Mouse (Mus musculus): Measurements from ENCODE around the gene Mrtfa. TPM values are rescaled to one million over a fixed set of nuclear protein-coding genes. Genes with fewer than 3 reads are reported as not detected.
"Not testable (repeated sequence)": the region's sequence is repeated elsewhere in the genome, so short reads cannot be mapped to it uniquely, and the experiment has no call there.

The Mrtfa gene
- 10 to 100 TPM; 23.7 to 26.2 TPM for total RNA-seq (2021)
- long read RNA-seq, experiment 1, partial matches to known transcripts: 5 of 5 reads
- long read RNA-seq, experiment 1, other reads (novel, unspliced or antisense): 0 of 5 reads
- long read RNA-seq, experiment 2, partial matches to known transcripts: 0 of 2 reads
- long read RNA-seq, experiment 2, other reads (novel, unspliced or antisense): 2 of 2 reads

DNA sequence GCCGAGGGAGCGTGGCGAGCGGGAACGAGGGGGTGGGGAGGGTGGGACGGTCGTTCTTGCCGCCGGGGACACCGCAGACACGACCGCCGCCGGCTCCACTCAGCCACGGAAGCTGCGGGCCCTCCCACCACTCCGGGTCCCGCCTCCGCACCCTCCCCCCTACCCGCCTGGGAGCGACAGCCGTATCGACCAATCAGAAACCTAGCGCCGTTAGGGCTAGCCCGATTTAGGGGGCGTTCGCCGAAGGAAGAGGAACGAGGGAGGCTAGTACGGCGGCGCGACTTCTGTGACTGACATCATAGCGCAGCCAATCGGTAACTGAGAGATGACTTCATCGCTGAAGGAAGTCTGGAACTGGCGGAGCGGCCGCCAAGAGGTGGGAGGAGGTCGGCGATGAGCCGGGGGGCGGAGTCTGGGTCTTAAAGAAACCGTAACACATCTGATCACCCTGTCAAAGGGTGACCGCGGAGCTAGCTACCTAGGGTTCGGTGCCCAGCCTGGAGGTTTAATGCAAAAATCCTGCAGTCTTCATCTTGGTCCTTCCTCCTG, at the start of gene Mrtfa:
Gene Mrtfa (minus strand): TSS at position 128 of the 549 bp plus-strand sequence.
- peak; percentile 99 for DNase-seq

DNA sequence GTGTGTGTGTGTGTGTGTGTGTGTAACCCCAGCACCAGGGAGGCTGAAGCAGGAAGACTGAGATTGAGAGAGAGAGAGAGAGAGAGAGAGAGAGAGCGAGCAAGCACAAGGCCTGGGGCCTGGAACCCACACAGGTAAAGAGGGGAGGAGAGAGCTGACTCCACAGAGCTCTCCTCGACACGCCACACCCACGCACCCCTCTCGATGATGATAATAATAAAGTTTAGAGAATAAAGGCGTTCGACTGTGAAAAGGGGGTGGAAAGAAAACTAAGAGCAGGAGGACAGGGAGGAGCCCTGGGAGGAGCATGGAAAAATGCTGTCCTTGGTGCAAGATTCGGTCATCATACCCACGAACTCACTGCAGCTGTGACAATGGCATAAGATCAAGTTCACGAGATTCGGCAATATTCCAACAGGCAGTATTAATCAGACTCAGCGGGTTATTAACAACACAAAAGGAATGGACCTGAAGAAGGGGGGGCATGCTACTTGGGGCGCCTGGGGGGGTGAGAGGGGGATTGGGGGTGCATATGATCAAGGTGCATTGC, 49.3 kb upstream of the Mrtfa start:
- peak; percentile 42 for DNase-seq

DNA sequence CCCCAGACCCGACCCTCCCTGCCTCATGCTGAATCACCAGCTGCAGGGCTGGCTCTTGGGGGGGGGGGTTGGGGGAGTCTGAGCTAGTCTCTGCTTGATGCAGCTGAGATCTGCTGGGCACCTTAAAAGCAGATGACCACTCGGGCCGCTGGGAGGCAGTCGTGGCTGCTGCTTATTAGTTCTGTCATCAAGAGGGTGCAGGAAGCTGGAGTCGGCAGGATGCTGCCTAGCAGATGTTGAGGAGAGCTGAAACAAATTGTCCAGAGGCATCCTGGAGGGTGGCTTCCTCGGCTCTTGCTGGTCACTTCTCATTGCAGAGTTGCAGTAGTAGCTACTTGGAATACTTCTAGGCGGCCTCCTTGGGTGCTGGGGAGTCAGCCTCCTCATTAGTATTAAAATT, 48.7 kb upstream of the Mrtfa start:
- DNase-seq: peak; percentile 67

DNA sequence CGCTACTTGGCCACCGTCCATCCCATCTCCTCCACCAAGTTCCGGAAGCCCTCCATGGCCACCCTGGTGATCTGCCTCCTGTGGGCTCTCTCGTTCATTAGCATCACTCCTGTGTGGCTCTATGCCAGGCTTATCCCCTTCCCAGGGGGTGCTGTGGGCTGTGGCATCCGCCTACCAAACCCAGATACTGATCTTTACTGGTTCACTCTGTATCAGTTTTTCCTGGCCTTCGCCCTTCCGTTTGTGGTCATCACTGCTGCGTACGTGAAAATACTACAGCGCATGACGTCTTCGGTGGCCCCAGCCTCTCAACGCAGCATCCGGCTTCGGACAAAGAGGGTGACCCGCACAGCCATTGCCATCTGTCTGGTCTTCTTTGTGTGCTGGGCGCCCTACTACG, 46.9 kb upstream of the Mrtfa start:
- no peak for DNase-seq

DNA sequence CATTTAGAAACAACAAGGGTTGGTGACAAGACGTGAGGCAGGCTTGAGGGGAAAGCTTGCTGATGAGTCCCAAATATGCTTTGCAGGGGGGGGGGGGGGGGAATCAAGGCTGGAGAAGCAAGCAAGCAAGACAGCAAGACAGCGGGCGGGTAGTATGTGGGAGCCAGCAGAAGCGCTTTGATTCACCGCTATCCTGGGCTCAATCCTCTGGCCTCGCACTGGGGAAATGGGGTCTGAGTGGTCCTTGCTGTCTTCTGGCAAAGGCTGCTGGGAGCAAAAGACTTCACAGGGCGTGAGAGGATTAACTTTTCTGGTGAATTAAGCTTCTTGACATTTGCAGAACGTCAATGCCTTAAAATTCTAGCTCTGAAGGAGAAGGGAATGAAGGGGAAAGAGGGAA, 45.5 kb upstream of the Mrtfa start:
- DNase-seq: no peak

DNA sequence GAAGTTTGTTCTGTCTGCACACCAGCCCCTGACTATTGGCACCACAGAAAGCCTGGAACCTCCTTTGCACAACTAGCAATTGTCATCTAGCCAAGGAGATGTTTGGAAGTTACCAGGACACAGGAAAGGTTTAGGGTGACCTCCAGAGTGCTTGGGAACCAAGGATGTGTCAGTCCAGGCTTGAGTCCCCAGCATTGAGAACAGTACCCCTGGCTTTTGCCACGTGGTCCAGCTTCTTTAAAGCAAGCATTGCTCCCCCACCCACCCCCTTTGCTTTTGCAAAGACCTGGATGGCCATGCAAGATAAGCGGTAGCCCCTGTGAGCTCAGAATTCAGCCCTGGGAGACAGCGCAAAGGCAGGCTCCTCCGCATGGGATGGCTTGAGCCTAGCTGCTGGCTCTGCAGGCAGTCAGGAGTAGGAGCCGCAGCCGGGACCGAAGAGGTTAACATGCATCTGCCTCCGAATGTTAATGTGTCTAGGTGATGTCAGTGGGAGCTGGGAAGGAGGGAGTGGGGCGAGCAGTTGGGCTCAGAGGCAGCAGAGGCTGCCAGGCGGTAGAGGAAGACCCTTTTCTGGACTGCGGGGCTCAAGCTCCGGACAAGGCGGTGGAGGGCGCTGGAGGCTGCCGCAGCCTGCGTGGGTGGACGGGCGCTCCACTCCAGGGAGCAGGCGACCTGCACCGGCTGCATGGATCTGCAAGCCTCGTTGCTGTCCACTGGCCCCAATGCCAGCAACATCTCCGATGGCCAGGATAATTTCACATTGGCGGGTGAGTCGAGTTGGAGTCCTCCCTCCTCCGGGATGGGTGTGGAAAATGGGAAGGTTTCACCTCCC, 44.7 kb upstream of the Mrtfa start, which contains the start of gene Mchr1:
Gene Mchr1 (plus strand): TSS at position 414 of the 835 bp plus-strand sequence.
- DNase-seq: peak; percentile 58

DNA sequence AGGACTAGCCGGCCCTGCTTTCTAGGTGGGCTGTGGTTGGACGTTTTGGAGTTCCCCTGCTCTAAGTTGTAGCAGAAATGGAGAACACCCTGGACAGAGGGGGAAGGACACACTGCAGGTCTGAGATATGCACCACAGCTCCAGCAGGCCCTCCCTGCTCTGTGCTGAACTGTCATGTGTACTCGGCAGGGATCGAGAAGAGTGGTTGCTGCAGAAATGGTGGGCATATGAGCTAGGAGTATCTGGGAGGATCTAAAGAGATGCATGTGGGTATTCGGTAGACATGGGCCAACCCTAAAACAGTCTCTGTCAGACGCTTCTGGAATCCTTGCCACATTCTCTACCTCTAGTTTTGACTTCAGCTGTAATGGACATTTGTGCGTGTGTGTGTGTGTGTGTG, 40.8 kb upstream of the Mrtfa start:
- no peak for DNase-seq

DNA sequence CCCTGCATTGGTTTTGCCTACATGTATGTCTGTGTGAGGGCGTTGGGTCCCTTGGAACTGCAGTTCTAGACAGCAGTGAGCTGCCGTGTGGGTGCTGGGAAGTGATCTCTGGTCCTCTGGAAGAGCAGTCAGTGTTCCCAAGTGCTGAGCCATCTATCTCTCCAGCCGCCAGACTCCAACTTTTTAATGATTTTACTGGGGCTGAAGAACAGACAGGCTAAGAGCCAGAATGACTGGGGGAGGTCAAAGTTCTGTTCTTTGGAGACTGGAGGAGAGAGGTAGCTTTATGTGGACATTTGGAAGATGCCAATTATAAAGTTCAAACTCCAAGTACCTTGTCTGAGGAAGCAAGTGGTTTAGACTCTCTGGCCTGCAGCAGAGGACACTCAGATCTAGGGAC, 39.2 kb upstream of the Mrtfa start:
- no peak for DNase-seq

DNA sequence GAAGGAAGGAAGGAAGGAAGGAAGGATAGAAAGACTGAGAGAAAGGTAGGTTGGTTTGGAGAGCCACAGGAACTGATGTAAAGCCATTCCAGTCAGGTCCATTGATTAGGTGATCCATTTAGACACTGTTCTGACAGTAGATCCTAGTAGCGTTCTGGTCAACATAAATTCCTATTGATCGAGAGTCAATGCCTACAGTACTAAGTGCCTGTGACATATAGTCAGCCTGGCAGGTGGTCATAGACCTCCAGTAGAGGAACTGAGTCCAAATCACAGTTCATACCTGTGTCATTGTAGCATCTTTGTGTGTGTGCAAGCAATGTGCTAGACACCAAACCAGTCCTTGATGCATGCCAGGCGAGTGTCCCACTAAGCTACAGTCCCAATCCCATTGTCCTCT, 37.7 kb upstream of the Mrtfa start:
- DNase-seq: no peak

DNA sequence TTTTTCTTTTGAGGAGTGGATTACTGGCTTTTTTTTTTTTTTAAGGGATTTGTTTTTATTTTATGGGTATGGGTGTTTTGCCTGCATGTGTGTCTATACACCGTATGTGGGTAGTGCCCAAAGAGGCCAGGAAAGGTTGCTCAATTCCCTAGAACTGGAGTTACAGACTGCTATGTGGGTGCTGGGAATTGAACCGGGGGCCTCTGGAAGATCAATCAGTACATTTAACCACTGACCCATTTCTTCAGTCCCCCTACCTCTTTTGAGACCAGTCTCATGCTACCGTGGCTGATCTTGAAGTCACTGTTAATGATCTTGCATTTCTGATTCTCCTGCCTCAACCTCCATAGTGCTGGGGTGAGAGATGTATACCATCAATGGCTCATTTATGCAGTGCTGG, 36.7 kb upstream of the Mrtfa start:
- DNase-seq: no peak

DNA sequence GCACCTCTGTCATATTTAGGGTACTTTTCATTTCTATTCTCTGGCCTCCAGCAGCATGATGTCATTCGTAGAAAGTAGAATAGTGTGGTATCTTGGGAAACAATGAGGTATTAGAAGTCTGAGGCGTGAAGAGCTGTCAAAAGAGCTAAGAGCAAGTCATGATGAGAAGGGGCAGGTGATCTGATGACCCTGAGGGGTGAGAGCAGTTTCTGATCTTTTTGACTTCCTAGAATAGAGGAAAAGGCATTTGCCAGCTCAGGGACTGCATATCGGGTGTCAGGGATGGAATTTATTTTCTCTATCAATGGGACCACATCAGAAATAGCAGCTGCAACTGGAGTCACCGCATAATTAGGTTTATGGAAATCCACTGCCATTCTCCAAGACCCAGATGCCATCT, 36.2 kb upstream of the Mrtfa start:
- no peak for DNase-seq

DNA sequence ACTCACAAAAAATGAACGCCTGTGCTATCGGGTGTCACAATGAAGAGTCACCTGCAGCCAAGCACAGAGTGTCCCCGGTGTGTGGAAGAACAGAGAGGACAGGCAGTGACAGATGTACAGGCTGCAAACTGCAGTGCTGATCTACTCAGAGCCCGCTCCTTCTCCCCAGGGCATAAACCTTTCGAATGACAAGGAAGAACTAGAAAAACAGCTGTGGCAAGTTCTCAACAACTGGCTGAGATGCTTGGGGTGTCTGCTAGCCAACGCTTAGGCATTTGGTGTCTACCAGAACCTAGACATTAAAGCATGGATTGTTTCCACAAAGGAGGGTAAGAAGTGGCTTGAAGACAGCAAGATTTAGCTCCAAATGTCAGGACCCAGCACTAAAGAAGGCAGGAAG, 35.2 kb upstream of the Mrtfa start:
- no peak for DNase-seq

DNA sequence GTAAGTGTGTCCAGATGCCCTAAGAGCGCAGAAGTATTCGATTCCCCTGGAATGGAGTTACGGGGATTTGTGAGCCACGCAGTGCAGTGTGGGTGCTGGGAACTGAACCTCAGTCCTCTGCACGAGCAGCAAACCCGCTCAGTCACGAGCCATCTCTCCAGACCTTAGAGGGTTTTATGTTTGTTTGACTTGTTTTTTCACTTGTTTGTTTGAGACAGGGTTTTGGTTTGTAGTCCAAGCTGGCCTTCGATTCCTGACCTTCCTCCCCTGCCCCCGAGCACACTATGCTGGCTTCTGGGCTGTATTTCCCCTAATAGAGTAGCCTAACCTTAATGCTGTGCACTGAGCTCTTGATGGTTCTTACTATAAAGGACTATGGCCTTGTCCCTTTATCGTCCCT, 34.5 kb upstream of the Mrtfa start:
- no peak for DNase-seq

DNA sequence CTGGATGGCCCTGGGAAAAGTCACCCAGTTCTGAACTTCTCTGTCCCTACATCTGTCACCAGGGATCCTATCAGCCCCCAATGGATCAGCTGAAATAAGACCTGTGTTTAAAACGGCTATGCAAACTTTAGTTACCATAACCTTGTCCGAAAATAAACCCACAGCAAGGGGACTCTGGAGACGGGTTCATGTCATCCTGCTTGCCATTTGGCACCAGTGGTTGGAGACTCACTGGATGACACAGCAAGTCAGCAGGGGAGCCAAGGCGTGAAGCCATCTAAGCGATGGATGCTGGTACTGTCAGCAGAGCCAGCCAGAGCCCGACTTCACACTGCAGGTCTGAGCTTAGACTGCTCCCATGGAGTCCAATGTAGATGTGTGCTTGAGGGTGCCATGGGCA, 30.9 kb upstream of the Mrtfa start:
- no peak for DNase-seq

DNA sequence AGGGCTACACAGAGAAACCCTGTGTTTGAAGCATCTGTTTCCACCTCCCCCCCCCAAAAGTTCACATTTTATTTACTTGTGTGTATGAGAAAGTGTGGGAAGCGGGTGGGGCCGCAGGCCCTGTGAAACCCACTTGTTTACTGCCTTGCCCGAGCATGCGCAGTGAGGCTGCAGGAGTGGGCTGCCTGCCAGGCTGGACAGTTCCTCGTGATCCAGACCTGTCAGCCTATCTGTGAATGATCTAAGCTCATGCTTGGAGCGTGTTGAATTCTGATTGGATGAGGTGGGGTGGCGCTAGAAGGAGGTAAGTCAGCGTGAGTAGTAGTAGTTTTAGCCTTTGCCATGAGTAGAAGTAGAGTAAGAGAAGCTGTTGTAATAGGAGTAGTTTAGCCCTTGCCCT, 29.5 kb upstream of the Mrtfa start:
- DNase-seq: not testable (repeated sequence)

DNA sequence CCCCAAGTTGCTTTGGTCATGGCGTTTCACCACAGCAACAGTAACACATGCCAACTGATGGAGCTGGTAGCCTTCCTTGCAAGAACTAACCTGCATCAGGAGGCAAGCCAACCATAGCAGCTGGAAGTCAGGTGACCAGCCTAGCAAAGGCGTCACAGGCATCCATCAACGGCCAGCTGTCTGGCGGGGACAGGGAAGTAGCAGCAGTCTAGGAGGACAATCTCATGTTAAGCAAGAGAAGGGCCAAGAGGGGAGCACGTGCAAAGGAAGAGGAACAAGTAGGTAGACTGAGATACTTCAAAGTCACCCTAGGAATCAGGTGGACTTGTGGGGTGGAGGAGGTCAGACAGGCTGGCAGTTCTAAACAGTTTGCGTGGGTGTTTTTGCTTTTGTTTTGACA, 28.5 kb upstream of the Mrtfa start:
- DNase-seq: no peak

DNA sequence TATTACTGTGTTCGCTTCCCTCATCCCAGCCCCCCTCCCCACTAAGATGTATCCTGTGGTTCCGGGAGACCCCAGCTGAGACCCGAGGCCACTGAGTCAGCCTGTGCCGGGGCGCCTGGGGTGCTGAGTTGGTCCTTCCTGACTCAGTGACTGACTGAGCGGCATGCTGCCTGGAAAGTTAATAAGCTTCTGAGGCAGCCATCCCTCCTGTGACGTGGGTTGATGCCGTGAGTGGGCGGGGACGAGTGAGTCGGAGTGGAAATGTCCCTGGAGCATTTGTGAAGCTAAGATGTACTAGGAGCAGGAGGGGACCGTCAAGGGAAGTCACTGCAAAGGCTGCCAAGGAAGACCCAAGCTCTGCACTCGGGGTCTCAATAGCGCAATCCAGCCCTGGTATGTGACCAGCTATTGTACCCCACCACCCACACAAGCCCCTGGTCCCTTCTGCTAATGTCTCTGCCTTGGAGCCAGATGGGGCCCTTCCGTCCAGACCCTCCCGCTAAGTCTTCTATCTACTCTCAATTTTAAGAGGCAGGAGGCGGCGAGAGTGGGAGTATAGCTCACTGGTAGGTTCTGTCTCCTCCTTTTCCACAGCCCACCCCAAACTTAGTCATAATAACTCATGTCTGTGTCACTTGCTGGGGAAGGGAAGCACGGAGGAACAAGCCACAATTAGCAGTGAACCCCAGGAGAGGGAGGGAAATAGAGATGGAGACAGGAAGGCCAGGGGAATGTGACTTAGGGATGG, 26.5 kb upstream of the Mrtfa start:
- no peak for DNase-seq

DNA sequence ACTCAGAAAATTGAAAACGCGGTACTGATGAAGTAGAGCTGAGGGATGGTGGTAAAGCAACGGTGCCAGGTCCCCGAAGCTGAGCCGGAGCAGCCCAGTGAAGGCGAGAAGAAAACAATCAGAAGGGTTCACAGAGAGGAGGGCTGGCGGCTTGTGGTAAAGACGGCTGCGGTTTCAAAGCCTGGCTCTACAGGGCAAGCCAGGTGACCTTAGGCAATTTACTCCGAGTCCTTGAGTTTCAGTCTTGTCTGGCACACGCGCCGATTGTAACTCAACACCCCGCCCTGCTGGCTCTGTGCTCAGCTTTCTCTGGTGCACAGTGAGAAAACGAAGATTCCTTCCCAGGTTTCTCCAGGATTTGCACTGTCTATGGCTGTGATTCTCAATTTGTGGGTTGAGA, 22.4 kb upstream of the Mrtfa start:
- DNase-seq: peak; percentile 73

DNA sequence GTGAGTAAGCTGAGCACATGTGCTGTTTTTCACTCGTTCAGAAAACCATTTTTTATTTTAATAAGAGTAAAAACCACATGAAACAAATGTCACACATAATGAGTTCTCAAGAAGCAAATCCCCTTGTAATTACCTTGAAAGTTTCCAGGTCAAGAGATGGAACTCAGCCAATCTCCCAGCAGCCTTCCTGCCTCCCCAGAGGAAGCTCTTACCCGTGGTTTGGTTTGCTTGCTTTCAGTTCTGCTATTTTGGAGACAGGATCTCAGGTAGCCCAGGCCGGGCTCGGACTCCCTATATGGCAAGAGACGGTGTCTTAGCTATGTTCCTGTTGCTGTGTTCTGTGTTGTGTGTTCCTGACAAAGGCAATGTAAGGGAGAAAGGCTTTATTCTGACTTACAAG, 19.9 kb upstream of the Mrtfa start:
- no peak for DNase-seq

DNA sequence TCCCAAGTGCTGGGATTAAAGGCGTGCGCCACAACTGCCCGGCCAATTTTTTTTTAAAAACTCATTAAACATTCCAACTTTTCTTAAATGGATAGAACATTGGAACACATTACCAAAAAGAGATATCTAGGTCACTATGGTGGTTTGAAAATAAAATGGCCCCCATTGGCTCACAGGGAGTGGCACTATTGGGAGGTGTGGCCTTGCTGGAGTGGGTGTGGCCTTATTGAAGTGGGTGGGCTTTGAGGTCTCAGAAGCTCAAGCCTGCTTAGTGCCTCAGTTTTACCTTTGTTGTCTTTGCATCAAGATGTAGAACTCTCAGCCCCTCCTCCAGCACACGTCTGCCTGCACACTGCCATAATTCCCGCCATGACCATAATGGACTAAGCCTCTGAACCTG, 11.9 kb upstream of the Mrtfa start:
- no peak for DNase-seq

DNA sequence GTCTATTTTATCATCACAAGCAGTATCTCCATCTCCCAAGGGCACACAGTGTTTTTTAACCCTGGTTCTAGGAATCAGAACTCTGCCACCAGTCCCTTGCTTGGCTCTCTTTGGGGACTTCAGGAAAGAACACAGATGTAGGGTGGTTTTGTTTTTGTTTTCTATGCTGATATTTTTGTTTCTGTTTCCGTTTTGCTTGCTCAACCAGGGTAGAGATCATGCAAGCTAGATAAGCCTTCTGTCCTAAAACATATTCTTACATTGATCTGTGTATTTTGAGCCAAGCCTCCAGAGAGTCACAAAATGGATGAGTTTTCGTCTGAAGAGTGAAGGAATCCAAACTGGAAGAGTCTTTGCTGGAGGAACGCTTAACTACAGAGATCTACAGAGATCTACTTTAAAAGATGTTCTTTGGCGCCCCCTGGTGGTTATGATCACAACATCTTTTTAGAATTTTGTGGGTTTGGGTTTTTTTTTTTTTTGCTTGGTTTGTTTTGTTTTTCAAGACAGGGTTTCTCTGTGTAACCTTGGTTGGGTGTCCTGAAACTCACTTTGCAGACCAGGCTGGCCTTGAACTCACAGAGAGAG, 8.9 kb upstream of the Mrtfa start:
- peak; percentile 85 for DNase-seq

DNA sequence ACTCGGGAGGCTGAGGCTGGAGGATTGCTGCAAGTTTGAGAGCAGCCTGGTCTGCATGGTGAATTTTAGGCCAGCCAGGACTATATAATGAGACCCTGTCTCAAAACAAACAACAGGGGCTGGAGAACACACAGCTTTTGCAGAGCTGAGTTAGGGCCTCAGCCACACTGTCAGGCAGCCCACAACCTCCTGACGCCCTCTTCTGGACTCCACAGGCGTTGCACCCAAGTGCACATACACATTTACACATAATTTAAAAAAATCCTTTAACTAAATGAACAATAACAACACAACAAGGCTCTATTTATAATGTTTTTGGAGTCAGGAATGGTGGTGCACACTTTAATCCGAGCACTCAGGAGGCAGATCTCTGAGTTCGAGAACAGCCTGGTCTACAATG, 7.9 kb upstream of the Mrtfa start:
- no peak for DNase-seq
